Mouse (Mus musculus) CH12.LX (cell line): ENCODE data around the gene Zfp637. TPM values are rescaled to one million over a fixed set of nuclear protein-coding genes. Genes with fewer than 3 reads are reported as not detected.

Experiments
- DNase-seq: peaks from one replicate; pipeline ENCODE4 v3.0.0-alpha.2; 2013; ENCODE audit errors: extremely low read depth
- H3K27ac ChIP-seq: 2 replicates; pipeline ENCODE4 v1.5.1; 2012; ENCODE audit warnings: low read depth, mild to moderate bottlenecking, control low read depth, moderate library complexity; ENCODE audit not compliant: insufficient read depth
- H3K27me3 ChIP-seq: replicated peaks from 2 replicates; pipeline ENCODE3; 2012; ENCODE audit warnings: inconsistent platforms
- H3K36me3 ChIP-seq, 2 experiments: replicated peaks in 1 of 2; 2 replicates each; pipeline versions ENCODE3 to v1.6.1; 2012; ENCODE audit warnings: inconsistent platforms in 1 of 2, low read length in 1 of 2, mild to moderate bottlenecking in 1 of 2, mixed read lengths in 1 of 2, moderate library complexity in 1 of 2; ENCODE audit not compliant: control insufficient read depth in 1 of 2, insufficient read depth in 1 of 2
- H3K4me1 ChIP-seq, 2 experiments: 2 replicates each; pipeline ENCODE4 v1.6.1; 2012; ENCODE audit warnings: inconsistent platforms in 1 of 2, moderate library complexity in 1 of 2; ENCODE audit not compliant: insufficient read depth in 2 of 2, control insufficient read depth in 1 of 2
- H3K4me2 ChIP-seq: 2 replicates; pipeline ENCODE4 v1.6.1; 2012; ENCODE audit warnings: low read depth, mild to moderate bottlenecking, control low read depth; ENCODE audit not compliant: poor library complexity, insufficient read depth, severe bottlenecking
- H3K4me3 ChIP-seq, 3 experiments: fragments of 150-350 bp in 1 of 3; sonication (generic) in 1 of 3; replicated peaks in 1 of 3; 2 replicates each; pipeline versions ENCODE3 to v1.5.1; 2011 to 2012; ENCODE audit warnings: low read depth in 2 of 3, low read length in 2 of 3, mild to moderate bottlenecking in 2 of 3, moderate library complexity in 2 of 3, control low read depth in 1 of 3, improper control_type of control experiment in 1 of 3, inconsistent platforms in 1 of 3, mixed read lengths in 1 of 3; ENCODE audit not compliant: poor library complexity in 1 of 3
- H3K79me2 ChIP-seq: replicated peaks from 2 replicates; pipeline ENCODE4 v1.6.1; 2012; ENCODE audit warnings: mild to moderate bottlenecking, moderate library complexity; ENCODE audit not compliant: control insufficient read depth, poor library complexity, insufficient read depth, severe bottlenecking; ENCODE audit errors: extremely low read depth
- H3K9ac ChIP-seq: 2 replicates; pipeline ENCODE4 v1.6.1; 2012; ENCODE audit warnings: low read depth, mild to moderate bottlenecking, control low read depth, moderate library complexity; ENCODE audit not compliant: insufficient read depth
- H3K9me3 ChIP-seq: replicated peaks from 2 replicates; pipeline ENCODE3; 2012; ENCODE audit warnings: low read length, inconsistent platforms, mixed read lengths
- CTCF ChIP-seq, 2 experiments: IDR thresholded peaks in 1 of 2; conservative IDR thresholded peaks in 1 of 2; 2 replicates each; pipeline ENCODE4 v1.5.1; 2011 to 2012; ENCODE audit warnings: low read depth in 2 of 2, low read length in 2 of 2, improper control_type of control experiment in 1 of 2, inconsistent platforms in 1 of 2, mild to moderate bottlenecking in 1 of 2, moderate library complexity in 1 of 2
- ELF1 ChIP-seq: IDR thresholded peaks from 2 replicates; pipeline ENCODE4 v1.6.1; 2014; ENCODE audit warnings: low read depth, mild to moderate bottlenecking, inconsistent platforms, low read length, improper control_type of control experiment
- GABPA ChIP-seq: IDR thresholded peaks from 2 replicates; pipeline ENCODE4 v1.6.1; 2012; ENCODE audit warnings: low read depth, low read length, improper control_type of control experiment, inconsistent platforms; ENCODE audit not compliant: insufficient replicate concordance
- MEF2A ChIP-seq: IDR thresholded peaks from 2 replicates; pipeline ENCODE4 v1.6.1; 2014; ENCODE audit warnings: low read depth, mild to moderate bottlenecking, inconsistent platforms, low read length, improper control_type of control experiment, borderline replicate concordance
- POLR2A ChIP-seq: IDR thresholded peaks from 2 replicates; pipeline ENCODE4 v1.6.1; 2011; ENCODE audit warnings: low read depth, mild to moderate bottlenecking, improper control_type of control experiment, low read length
- TCF12 ChIP-seq: IDR thresholded peaks from 2 replicates; pipeline ENCODE4 v1.6.1; 2014; ENCODE audit warnings: low read depth, mild to moderate bottlenecking, inconsistent platforms, low read length, improper control_type of control experiment
- ZNF384 ChIP-seq: IDR thresholded peaks from 2 replicates; pipeline ENCODE4 v1.6.1; 2012; ENCODE audit warnings: low read depth, low read length, improper control_type of control experiment, inconsistent platforms
- dilution Hi-C: fragments of 300-500 bp; cut with MboI; formaldehyde crosslinking; loops from 2 replicates; pipeline ENCODE4 v1.14.3; 2020; ENCODE audit warnings: low sequenced_read_pairs; ENCODE audit not compliant: extremely low pct_unique_long_range_greater_than_20kb, extremely low pct_ligation_motif_present
- in situ Hi-C: fragments of 300-500 bp; cut with MboI; formaldehyde crosslinking; loops from 3 replicates; pipeline ENCODE4 v1.14.3; 2019; ENCODE audit warnings: low sequenced_read_pairs, low pct_ligation_motif_present, low pct_unique_long_range_greater_than_20kb, mixed read lengths
- polyA plus RNA-seq: library from polyadenylated mRNA; unstranded; fragments of >175 nt; gene quantifications from 2 replicates; pipeline ENCODE4 v1.2.1, GENCODE M21; 2012; ENCODE audit warnings: low read depth; ENCODE audit not compliant: insufficient read length
- total RNA-seq, 2 experiments: library from RNA; depleted of rRNA; stranded (reverse); fragments of 300-350 nt in 1 of 2; fragments of >200 nt in 1 of 2; gene quantifications; 2 replicates each; pipeline ENCODE4 v1.2.3; 2012 to 2014

Gene Zfp637
- total and polyA plus RNA-seq, 3 experiments, result 12.5 to 19.7 (median 18.7) TPM

- H3K4me1 ChIP-seq, result peaks cover 0 to 30% of the 10 kb centered on the region in 2 experiments; a peak in 3 of 4 replicates
Observed at GRCm38 (mm10) chr6:117893435-117893834, 52.5 kb downstream of the Zfp637 start.

More at GRCm38 (mm10) chr6:117893435-117893834, 52.5 kb downstream of the Zfp637 start:
- dilution Hi-C loops (no loop called here), in situ Hi-C loops (no loop called here)
- Histone ChIP-seq H3K9ac (no peak overlapping the region), H3K9me3 (no peaks in the 10 kb centered on the region), H3K79me2 (no peaks in the 10 kb centered on the region), H3K4me2 (no peak overlapping the region), H3K36me3 (no peaks in the 10 kb centered on the region), H3K27ac (no peak overlapping the region), H3K4me3 (no peak overlapping the region), H3K27me3 (no peaks in the 10 kb centered on the region)
- no peak for DNase-seq
- TF ChIP-seq TCF12 (no peak), ZNF384 (no peak), CTCF (conservative IDR thresholded peaks at IDR 0.05 in 1 of 2, IDR thresholded peaks at IDR 0.05 in 1 of 2; ENCODE audit: low read depth in 2 of 2, low read length in 2 of 2) (no peak), ELF1 (no peak), MEF2A (no peak), GABPA (no peak), POLR2A (no peak)

Other genes with a start within 250 kb of the Zfp637 start
- 13.1 and 16.2 TPM in 2 replicates for gene Zfp239, start 20.9 kb downstream of the Zfp637 start, total RNA-seq (2012; rRNA removed)
- 19.6 and 20.4 TPM in 2 replicates for gene Zfp239, start 20.9 kb downstream of the Zfp637 start, total RNA-seq (2014; rRNA removed)
- gene Zfp239, start 20.9 kb downstream of the Zfp637 start, polyA plus RNA-seq, result 15.1 and 16.6 TPM in 2 replicates
- 598 and 821 TPM in 2 replicates for gene Hnrnpf, start 59.1 kb downstream of the Zfp637 start, total RNA-seq (2012; rRNA removed)
- gene Hnrnpf, start 59.1 kb downstream of the Zfp637 start, total RNA-seq (2014; rRNA removed), result 1,196 and 1,374 TPM in 2 replicates
- gene Hnrnpf, start 59.1 kb downstream of the Zfp637 start, polyA plus RNA-seq, result 790 and 847 TPM in 2 replicates
- not detected in 2 replicates for gene Fxyd4, start 96.5 kb downstream of the Zfp637 start, total RNA-seq (2012; rRNA removed)
- gene Fxyd4, start 96.5 kb downstream of the Zfp637 start, total RNA-seq (2014; rRNA removed), result not detected in 2 replicates
- gene Fxyd4, start 96.5 kb downstream of the Zfp637 start, polyA plus RNA-seq, result 0.55 TPM in 1 of 2 replicates, not detected in the other
- gene Rasgef1a, start 170.3 kb downstream of the Zfp637 start, total RNA-seq (2012; rRNA removed), result 0.13 TPM in 1 of 2 replicates, not detected in the other
- not detected in 2 replicates for gene Rasgef1a, start 170.3 kb downstream of the Zfp637 start, total RNA-seq (2014; rRNA removed)
- gene Rasgef1a, start 170.3 kb downstream of the Zfp637 start, polyA plus RNA-seq, result not detected in 2 replicates